Mouse (Mus musculus): ENCODE data around the gene Tppp3.

Gene Tppp3

GRCm38 (mm10) chr8:105471314-105472015 lies at the start of gene Tppp3:
Gene Tppp3, minus strand, starts transcription at chr8:105471526.
- peak; percentile 92 for DNase-seq (ENCODE audit: extremely low spot score, low spot score)

DNA sequence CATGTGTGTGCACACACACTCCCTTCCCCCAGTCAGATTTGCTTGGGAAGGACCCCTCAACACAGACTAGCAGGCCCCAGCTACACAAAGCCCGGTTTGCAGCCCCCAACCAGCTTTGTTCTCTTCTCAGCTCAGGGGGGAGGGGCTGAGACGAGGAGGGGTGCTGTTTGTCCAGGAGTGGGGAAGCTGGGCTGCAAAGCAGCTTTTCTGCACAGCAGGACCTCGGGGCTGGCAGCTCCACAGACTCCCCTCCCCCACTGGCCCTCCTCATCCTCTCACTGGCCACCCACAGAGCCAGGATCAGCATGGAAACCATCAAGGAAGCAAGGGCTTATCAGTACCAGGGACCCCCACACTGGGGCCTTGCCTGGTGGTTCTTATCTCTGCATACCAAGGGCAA lies 49.7 kb upstream of the Tppp3 start:
- peak; percentile 61 for DNase-seq (ENCODE audit: extremely low spot score, low spot score)

- peak; percentile 40 for DNase-seq (ENCODE audit: extremely low spot score, low spot score)
Measured at GRCm38 (mm10) chr8:105520521-105520920, 49.2 kb upstream of the Tppp3 start.

GRCm38 (mm10) chr8:105519591-105519990 lies 48.3 kb upstream of the Tppp3 start:
- DNase-seq (ENCODE audit: extremely low spot score, low spot score) = peak; percentile 59

- peak; percentile 75 for DNase-seq (ENCODE audit: extremely low spot score, low spot score)
Measured at GRCm38 (mm10) chr8:105518436-105519313, 47.3 kb upstream of the Tppp3 start, which contains the start of gene Hsd11b2. Gene Hsd11b2, plus strand, starts transcription at chr8:105518755.

DNA sequence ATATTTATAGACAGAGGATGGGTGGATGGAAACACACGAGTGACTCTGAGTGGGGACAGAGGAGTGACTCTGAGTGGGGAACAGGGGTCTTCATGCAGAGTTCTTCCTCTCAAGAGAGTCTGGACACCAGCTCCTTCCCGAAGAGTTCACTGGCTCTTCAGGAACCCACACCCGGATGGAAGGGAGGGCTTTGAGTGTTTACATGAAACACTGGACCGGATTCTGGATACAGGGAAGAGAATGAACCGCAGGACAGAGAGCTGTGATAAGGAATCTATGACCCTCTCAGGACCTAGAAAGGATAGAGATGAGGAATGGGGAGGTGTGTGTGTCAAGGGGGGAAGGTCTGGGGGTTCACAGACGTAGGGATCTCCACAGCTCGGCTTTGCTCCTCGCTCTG lies 46.0 kb upstream of the Tppp3 start:
- DNase-seq (ENCODE audit: extremely low spot score, low spot score) = no peak

GRCm38 (mm10) chr8:105516018-105516645 lies 44.8 kb upstream of the Tppp3 start:
- peak; percentile 88 for DNase-seq (ENCODE audit: extremely low spot score, low spot score)

DNA sequence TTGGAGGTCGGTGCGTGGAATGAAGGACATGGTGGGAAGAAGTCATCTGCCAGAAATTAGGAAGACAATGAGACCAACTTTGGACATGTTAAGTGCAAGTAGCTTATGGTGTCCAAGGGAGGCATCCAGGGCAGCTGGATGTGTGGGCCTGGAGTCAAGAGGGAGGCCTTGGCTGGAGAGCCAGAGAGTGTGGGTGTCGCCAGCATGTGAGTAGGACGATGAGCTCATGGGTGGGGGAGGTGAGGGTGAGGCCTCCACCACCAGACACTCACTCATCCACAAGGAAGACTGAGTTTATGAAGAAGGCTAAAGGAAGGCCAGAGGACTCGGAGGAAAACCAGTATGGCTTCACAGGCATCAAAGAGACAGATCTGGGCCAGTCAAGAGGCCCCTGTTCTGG lies 43.3 kb upstream of the Tppp3 start:
- no peak for DNase-seq (ENCODE audit: extremely low spot score, low spot score)

DNA sequence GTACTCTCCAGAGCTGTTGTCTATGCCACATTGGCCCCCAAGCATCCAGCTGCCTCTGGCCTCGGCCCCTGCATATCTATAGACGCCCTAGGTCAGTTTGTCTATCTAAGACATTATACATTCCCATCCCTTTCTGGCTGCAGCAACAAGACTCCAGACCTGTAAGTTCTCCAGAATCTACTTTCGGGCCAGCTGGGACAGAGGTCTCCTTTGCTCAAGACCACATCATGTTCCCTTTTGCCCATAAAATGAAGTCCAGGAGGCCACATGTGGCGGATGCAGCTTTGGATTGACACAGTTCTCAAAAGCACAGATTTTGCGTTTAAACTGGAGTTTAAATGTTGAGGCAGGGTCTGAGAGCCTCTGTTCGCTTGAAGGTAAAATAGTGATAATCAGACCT lies 42.9 kb upstream of the Tppp3 start:
- no peak for DNase-seq (ENCODE audit: extremely low spot score, low spot score)

GRCm38 (mm10) chr8:105509997-105510735 lies 38.8 kb upstream of the Tppp3 start:
- DNase-seq (ENCODE audit: extremely low spot score, low spot score) = no peak

GRCm38 (mm10) chr8:105508758-105509157 lies 37.4 kb upstream of the Tppp3 start:
- no peak for DNase-seq (ENCODE audit: extremely low spot score, low spot score)

- no peak for DNase-seq (ENCODE audit: extremely low spot score, low spot score)
Measured at GRCm38 (mm10) chr8:105506977-105507376, 35.7 kb upstream of the Tppp3 start.

DNA sequence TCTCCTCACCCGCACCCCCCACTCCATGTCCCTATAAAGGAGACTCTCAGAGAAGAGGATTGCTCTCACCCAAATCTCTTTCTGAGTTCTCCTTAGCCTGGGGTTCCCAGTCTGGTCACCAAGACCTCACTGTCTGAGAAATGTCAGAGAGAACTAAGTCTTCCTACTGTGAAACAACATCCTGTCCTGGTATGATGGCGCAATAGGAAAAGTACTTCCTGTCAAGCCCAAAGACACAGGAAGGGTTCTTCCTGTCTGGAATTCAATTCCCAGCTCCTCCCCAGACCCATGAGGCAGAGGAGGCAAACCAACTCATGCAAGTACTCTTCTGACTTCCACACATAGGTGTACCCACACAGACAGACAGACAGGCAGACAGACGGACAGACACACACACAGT lies 33.3 kb upstream of the Tppp3 start:
- DNase-seq (ENCODE audit: extremely low spot score, low spot score) = no peak

GRCm38 (mm10) chr8:105499787-105500186 lies 28.5 kb upstream of the Tppp3 start:
- DNase-seq (ENCODE audit: extremely low spot score, low spot score) = no peak

- DNase-seq (ENCODE audit: extremely low spot score, low spot score) = peak; percentile 96
Measured at GRCm38 (mm10) chr8:105496439-105497180, 25.3 kb upstream of the Tppp3 start, which contains the start of gene Zdhhc1. Gene Zdhhc1, minus strand, starts transcription at chr8:105496902.

DNA sequence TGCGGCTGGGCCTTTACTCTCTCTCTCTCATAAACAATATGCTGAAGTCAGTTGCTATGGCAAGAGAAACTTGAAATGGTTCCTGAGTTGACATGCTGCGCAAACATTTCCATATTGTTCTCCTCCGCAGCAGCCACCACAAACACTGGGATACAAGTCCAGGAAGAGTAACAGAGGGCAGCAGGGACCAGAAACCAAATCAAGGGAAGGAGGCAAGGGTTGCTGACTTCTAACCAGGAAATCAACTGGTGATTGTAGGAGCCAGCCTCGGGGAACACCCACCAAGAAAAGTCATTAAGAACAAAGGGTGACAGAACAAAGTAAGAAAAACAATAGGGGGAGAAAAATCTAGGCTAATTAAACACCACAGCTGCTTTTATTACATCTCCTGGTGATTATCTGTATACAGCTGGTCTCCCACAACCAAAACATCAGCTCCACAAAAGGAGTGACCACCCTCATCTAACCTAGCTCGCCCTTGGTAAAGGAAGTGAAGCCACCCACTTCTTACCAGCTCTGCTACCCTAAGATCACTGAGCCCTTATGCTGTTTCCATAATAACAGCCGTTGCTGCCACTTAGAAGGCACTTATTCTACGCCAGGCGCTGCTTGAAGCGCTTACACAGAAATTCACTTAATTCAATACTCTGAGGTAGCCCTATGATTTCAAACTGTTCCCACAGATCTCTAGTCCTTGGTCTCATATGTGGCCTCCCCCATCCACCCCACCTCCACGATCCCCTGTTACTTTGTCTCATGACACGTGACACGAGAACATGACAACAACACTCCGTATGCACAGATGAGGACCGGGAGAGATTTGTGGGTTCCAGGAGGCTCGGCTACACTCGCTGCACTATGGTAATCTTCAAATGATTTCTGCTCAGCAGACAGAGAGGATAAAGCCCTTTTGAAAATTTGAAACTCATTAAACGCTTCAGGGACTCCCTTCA lies 24.3 kb upstream of the Tppp3 start:
- no peak for DNase-seq (ENCODE audit: extremely low spot score, low spot score)

- no peak for DNase-seq (ENCODE audit: extremely low spot score, low spot score)
Measured at GRCm38 (mm10) chr8:105494566-105494965, 23.2 kb upstream of the Tppp3 start.

DNA sequence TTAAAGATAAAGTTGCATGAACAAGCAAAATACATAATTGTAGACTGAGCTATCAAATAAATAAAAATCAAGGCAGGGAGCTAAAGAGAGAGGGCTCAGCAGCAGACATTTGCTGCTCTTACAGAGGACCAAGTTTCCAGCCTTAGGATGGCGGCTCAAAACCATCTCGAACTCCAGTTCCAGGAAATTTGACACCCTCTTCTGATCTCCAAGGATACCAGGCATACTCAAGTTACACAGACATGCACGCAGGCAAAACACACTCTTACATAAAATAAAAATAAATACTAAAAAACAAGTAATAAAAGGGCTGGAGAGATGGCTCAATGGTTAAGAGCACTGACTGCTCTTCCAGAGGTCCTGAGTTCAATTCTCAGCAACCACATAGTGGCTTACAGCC lies 22.2 kb upstream of the Tppp3 start:
- no peak for DNase-seq (ENCODE audit: extremely low spot score, low spot score)

DNA sequence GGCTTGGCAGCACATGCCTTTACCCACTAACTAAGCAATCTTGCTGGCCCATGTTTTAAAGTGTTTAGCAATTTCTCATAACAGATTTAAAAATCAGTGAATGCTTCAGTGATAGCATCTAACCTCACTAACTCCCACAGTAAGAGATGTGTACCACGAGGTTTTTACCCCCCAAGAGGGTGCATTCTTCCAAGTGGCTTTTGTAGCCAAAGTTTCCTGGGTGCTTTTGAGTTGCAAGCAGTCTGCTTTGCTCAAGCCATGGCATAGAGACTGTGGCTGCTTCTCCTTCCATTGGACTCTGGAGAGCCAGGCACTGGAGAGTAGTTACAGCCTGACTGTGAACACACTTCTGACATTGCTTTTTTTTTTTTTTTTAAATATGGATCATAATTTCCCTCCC lies 18.0 kb upstream of the Tppp3 start:
- DNase-seq (ENCODE audit: extremely low spot score, low spot score) = no peak
